Mouse (Mus musculus) forebrain, embryonic 12.5 days (tissue): Measurements from ENCODE around the gene Sfpq. TPM values are rescaled to one million over a fixed set of nuclear protein-coding genes. Genes with fewer than 3 reads are reported as not detected.
"Not testable (repeated sequence)": the region's sequence is repeated elsewhere in the genome, so short reads cannot be mapped to it uniquely, and the experiment has no call there.

Experiments
- ATAC-seq: fragments of 200-750 bp; cut with Nextera tagmentation; 2 replicates; pipeline ENCODE4 v1.8.0; 2017; ENCODE audit warnings: moderate TSS enrichment; ENCODE audit not compliant: low FRiP score
- H3K27ac ChIP-seq: fragments of 300-500 bp; sonication (generic); 2 replicates; pipeline ENCODE4 v1.5.1; 2016; ENCODE audit warnings: mild to moderate bottlenecking
- H3K27me3 ChIP-seq: fragments of 300-500 bp; sonication (generic); 2 replicates; pipeline ENCODE4 v1.6.1; 2016; ENCODE audit warnings: mild to moderate bottlenecking
- H3K36me3 ChIP-seq: fragments of 300-500 bp; sonication (generic); replicated peaks from 2 replicates; pipeline ENCODE4 v1.6.1; 2016; ENCODE audit warnings: mild to moderate bottlenecking
- H3K4me1 ChIP-seq: fragments of 300-500 bp; sonication (generic); 2 replicates; pipeline ENCODE4 v1.6.1; 2016
- H3K4me2 ChIP-seq: fragments of 300-500 bp; sonication (generic); 2 replicates; pipeline ENCODE4 v1.6.1; 2016; ENCODE audit warnings: mild to moderate bottlenecking, moderate library complexity
- H3K4me3 ChIP-seq: fragments of 300-500 bp; sonication (generic); replicated peaks from 2 replicates; pipeline ENCODE4 v1.5.1; 2016; ENCODE audit warnings: mild to moderate bottlenecking
- H3K9ac ChIP-seq: fragments of 300-500 bp; sonication (generic); 2 replicates; pipeline ENCODE4 v1.6.1; 2016; ENCODE audit warnings: mild to moderate bottlenecking
- H3K9me3 ChIP-seq: fragments of 300-500 bp; sonication (generic); 2 replicates; pipeline ENCODE4 v1.6.1; 2016
- WGBS: fragments of 180-500 bp; shearing (Covaris S2); methylation state at CpG from one replicate; pipeline ENCODE4 v1.1.7; 2016; 5-methylcytosine and 5-hydroxymethylcytosine counted together
- polyA plus RNA-seq: library from polyadenylated mRNA; unstranded; fragments of >200 nt; fragmentation: Nextera tagmentation; extraction: Ambion mirVana; gene quantifications from 2 replicates; pipeline ENCODE4 v1.2.1, GENCODE M21; 2016

The Sfpq gene
- polyA plus RNA-seq, 1 experiment from 2014 or later: 187 TPM

- H3K9ac ChIP-seq: peak overlapping the region; percentile 45; the same call in 1 of the 2 replicates
- peak overlapping the region; percentile 31 for H3K4me3 ChIP-seq
- peak; percentile 87 for ATAC-seq
- H3K4me2 ChIP-seq: peak overlapping the region; percentile 55
- peaks cover 25% of the 10 kb centered on the region for H3K4me1 ChIP-seq
- H3K36me3 ChIP-seq: no peaks in the 10 kb centered on the region
- H3K27ac ChIP-seq: peak overlapping the region; percentile 76
- H3K9me3 ChIP-seq: no peaks in the 10 kb centered on the region; the same call in 1 of the 2 replicates
- no peaks in the 10 kb centered on the region for H3K27me3 ChIP-seq
- whole genome bisulfite sequencing: 11% methylated on average over 25 of the region's 25 CpGs
Observed at GRCm38 (mm10) chr4:127005113-127005936, 15.8 kb upstream of the Sfpq start.

- peak overlapping the region; percentile 20; the same call in 1 of the 2 replicates for H3K27ac ChIP-seq
- WGBS: 11% methylated on average over 14 of the region's 26 CpGs
- not testable (repeated sequence) for H3K36me3 ChIP-seq, H3K9me3 ChIP-seq, H3K4me1 ChIP-seq, H3K27me3 ChIP-seq, H3K9ac ChIP-seq
- peak overlapping the region; percentile 36; the same call in 1 of the 2 replicates for H3K4me2 ChIP-seq
- ATAC-seq: peak; percentile 90
- H3K4me3 ChIP-seq: peak overlapping the region; percentile 24
Observed at GRCm38 (mm10) chr4:127015294-127015993, 5.7 kb upstream of the Sfpq start.

GRCm38 (mm10) chr4:127016366-127016765 is 4.8 kb upstream of the Sfpq start:
- Histone ChIP-seq H3K36me3 (no peaks in the 10 kb centered on the region), H3K9me3 (no peaks in the 10 kb centered on the region), H3K27me3 (no peaks in the 10 kb centered on the region), H3K4me2 (no peak overlapping the region), H3K9ac (no peak overlapping the region), H3K4me1 (no peaks in the 10 kb centered on the region), H3K4me3 (no peak overlapping the region), H3K27ac (no peak overlapping the region)
- ATAC-seq: no peak
- WGBS: 78% methylated on average over 4 of the region's 4 CpGs

GRCm38 (mm10) chr4:127020411-127021150 is 543 bp upstream of the Sfpq start:
- Histone ChIP-seq H3K27me3 (no peaks in the 10 kb centered on the region), H3K27ac (peak overlapping the region; percentile 63; the same call in 1 of the 2 replicates), H3K4me3 (peak overlapping the region; percentile 100), H3K36me3 (peaks cover 21% of the 10 kb centered on the region), H3K4me1 (peaks cover 20% of the 10 kb centered on the region), H3K9me3 (no peaks in the 10 kb centered on the region), H3K4me2 (peak overlapping the region; percentile 52), H3K9ac (no peak overlapping the region)
- no peak for ATAC-seq
- WGBS: 13% methylated on average over 13 of the region's 13 CpGs

- Histone ChIP-seq H3K9me3 (no peaks in the 10 kb centered on the region), H3K4me2 (peak overlapping the region; percentile 91), H3K9ac (peak overlapping the region; percentile 100), H3K27me3 (no peaks in the 10 kb centered on the region), H3K36me3 (peaks cover 36% of the 10 kb centered on the region), H3K27ac (peak overlapping the region; percentile 98), H3K4me3 (peak overlapping the region; percentile 100), H3K4me1 (peaks cover 29% of the 10 kb centered on the region)
- ATAC-seq: peak; percentile 72
- under 1% methylated on average over 47 of the region's 53 CpGs for WGBS
Observed at GRCm38 (mm10) chr4:127021989-127022626, 984 bp downstream of the Sfpq start.

- ATAC-seq: no peak
- peaks cover 47% of the 10 kb centered on the region for H3K36me3 ChIP-seq
- H3K4me2 ChIP-seq: peak overlapping the region; percentile 91
- peak overlapping the region; percentile 100 for H3K4me3 ChIP-seq
- H3K4me1 ChIP-seq: peaks cover 29% of the 10 kb centered on the region
- H3K27ac ChIP-seq: no peak overlapping the region
- peak overlapping the region; percentile 100 for H3K9ac ChIP-seq
- H3K9me3 ChIP-seq: no peaks in the 10 kb centered on the region
- H3K27me3 ChIP-seq: no peaks in the 10 kb centered on the region
- 4% methylated on average over 9 of the region's 9 CpGs for WGBS
Observed at GRCm38 (mm10) chr4:127023201-127023600, 2.1 kb downstream of the Sfpq start.

GRCm38 (mm10) chr4:127024240-127024639 is 3.1 kb downstream of the Sfpq start:
- ATAC-seq: no peak
- no peaks in the 10 kb centered on the region for H3K27me3 ChIP-seq
- H3K27ac ChIP-seq: no peak overlapping the region
- H3K9me3 ChIP-seq: no peaks in the 10 kb centered on the region
- peaks cover 29% of the 10 kb centered on the region for H3K4me1 ChIP-seq
- 52% methylated on average over 1 of the region's 1 CpGs for WGBS
- peak overlapping the region; percentile 100 for H3K9ac ChIP-seq
- peak overlapping the region; percentile 100 for H3K4me3 ChIP-seq
- H3K36me3 ChIP-seq: peaks cover 53% of the 10 kb centered on the region
- peak overlapping the region; percentile 91 for H3K4me2 ChIP-seq

GRCm38 (mm10) chr4:127026826-127027225 is 5.7 kb downstream of the Sfpq start:
- 90% methylated on average over 4 of the region's 4 CpGs for WGBS
- H3K4me3 ChIP-seq: no peak overlapping the region

GRCm38 (mm10) chr4:127027228-127028190 is 6.4 kb downstream of the Sfpq start:
- no peak for ATAC-seq
- no peak overlapping the region for H3K4me3 ChIP-seq

More at GRCm38 (mm10) chr4:127026826-127027225, 5.7 kb downstream of the Sfpq start:
- H3K9ac ChIP-seq: no peak overlapping the region
- no peak for ATAC-seq
- H3K27me3 ChIP-seq: no peaks in the 10 kb centered on the region
- H3K4me1 ChIP-seq: peaks cover 29% of the 10 kb centered on the region
- H3K9me3 ChIP-seq: no peaks in the 10 kb centered on the region
- no peak overlapping the region for H3K4me2 ChIP-seq
- peaks cover 78% of the 10 kb centered on the region for H3K36me3 ChIP-seq
- no peak overlapping the region for H3K27ac ChIP-seq

GRCm38 (mm10) chr4:127037158-127037557 is 16.0 kb downstream of the Sfpq start:
- Histone ChIP-seq H3K36me3 (peaks cover 76% of the 10 kb centered on the region), H3K27me3 (no peaks in the 10 kb centered on the region), H3K4me3 (no peak overlapping the region), H3K4me1 (no peaks in the 10 kb centered on the region), H3K27ac (no peak overlapping the region), H3K9me3 (no peaks in the 10 kb centered on the region), H3K4me2 (no peak overlapping the region), H3K9ac (no peak overlapping the region)
- no peak for ATAC-seq
- 92% methylated on average over 3 of the region's 3 CpGs for WGBS

More at GRCm38 (mm10) chr4:127027228-127028190, 6.4 kb downstream of the Sfpq start:
- 72% methylated on average over 4 of the region's 4 CpGs for WGBS
- Histone ChIP-seq H3K36me3 (peaks cover 85% of the 10 kb centered on the region), H3K27me3 (no peaks in the 10 kb centered on the region), H3K9ac (no peak overlapping the region), H3K4me1 (peaks cover 29% of the 10 kb centered on the region), H3K9me3 (no peaks in the 10 kb centered on the region), H3K27ac (no peak overlapping the region), H3K4me2 (no peak overlapping the region)
